Mouse (Mus musculus) ES-Bruce4 (cell line): Measurements from ENCODE around the gene Dhfr. TPM values are rescaled to one million over a fixed set of nuclear protein-coding genes. Genes with fewer than 3 reads are reported as not detected.

ENCODE experiments used
- H3K27ac ChIP-seq: 2 replicates; pipeline ENCODE4 v1.5.1; 2012; ENCODE audit warnings: low read length, inconsistent platforms; ENCODE audit not compliant: insufficient read depth
- H3K27me3 ChIP-seq: 2 replicates; pipeline ENCODE4 v1.6.1; 2012; ENCODE audit warnings: mild to moderate bottlenecking, low read length, inconsistent platforms; ENCODE audit not compliant: control insufficient read depth, poor library complexity, insufficient read depth, severe bottlenecking
- H3K36me3 ChIP-seq: 2 replicates; pipeline ENCODE4 v1.6.1; 2012; ENCODE audit warnings: inconsistent platforms, mild to moderate bottlenecking, low read length, moderate library complexity; ENCODE audit not compliant: control insufficient read depth, poor library complexity, insufficient read depth, severe bottlenecking
- H3K4me1 ChIP-seq: one replicate; pipeline ENCODE4 v1.8.1; 2011; ENCODE audit warnings: low read length; ENCODE audit not compliant: control insufficient read depth, insufficient read depth
- H3K4me3 ChIP-seq: 2 replicates; pipeline ENCODE4 v1.5.1; 2011; ENCODE audit warnings: low read depth, mild to moderate bottlenecking, low read length
- H3K9ac ChIP-seq: 2 replicates; pipeline ENCODE4 v1.6.1; 2012; ENCODE audit warnings: low read depth, mild to moderate bottlenecking, inconsistent platforms; ENCODE audit not compliant: poor library complexity, severe bottlenecking
- H3K9me3 ChIP-seq: replicated peaks from 2 replicates; pipeline ENCODE4 v1.6.1; 2012; ENCODE audit warnings: mild to moderate bottlenecking, low read length, inconsistent platforms; ENCODE audit not compliant: control insufficient read depth, poor library complexity, insufficient read depth, severe bottlenecking
- CTCF ChIP-seq: IDR thresholded peaks from one replicate; pipeline ENCODE4 v1.8.1; 2011; ENCODE audit warnings: low read depth, low read length
- EP300 ChIP-seq: IDR thresholded peaks from 2 replicates; pipeline ENCODE4 v1.6.1; 2011; ENCODE audit warnings: low read depth, low read length; ENCODE audit not compliant: insufficient read depth
- POLR2A ChIP-seq: IDR thresholded peaks from one replicate; pipeline ENCODE4 v1.8.1; 2011; ENCODE audit warnings: low read length; ENCODE audit not compliant: insufficient read depth
- polyA plus RNA-seq: library from polyadenylated mRNA; stranded (reverse); fragments of >200 nt; gene quantifications from 2 replicates; pipeline ENCODE4 v1.2.4, GENCODE M21; 2011; ENCODE audit warnings: low read depth; ENCODE audit not compliant: missing spikeins, insufficient read depth, insufficient read length

Gene Dhfr
- polyA plus RNA-seq, 1 experiment: 21.3 TPM

DNA sequence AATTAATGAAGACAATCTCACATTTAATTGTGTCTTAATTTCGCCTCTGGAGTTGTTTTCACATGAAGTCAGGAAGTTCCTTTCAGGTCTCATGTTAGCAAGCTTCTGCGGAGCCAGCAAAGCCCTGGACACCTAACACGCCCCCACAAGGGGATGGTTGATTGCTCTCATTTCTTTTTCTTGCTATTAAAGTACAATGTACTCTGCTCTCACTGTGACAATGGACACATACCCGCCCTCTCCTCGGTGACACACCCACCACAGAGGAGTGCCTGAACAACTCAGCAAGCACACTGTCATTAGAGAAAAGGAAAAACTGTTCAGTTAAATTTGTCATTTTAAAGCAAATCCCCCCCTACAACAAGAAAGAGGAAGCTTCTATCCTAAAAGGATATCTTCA is 8.2 kb upstream of the Dhfr start:
- H3K36me3 ChIP-seq: peaks cover 33% of the 10 kb centered on the region
- H3K9ac ChIP-seq: no peak overlapping the region
- H3K4me1 ChIP-seq: no peaks in the 10 kb centered on the region
- no peaks in the 10 kb centered on the region; the same call in 1 of the 2 replicates for H3K9me3 ChIP-seq
- no peaks in the 10 kb centered on the region for H3K27me3 ChIP-seq
- no peak overlapping the region for H3K27ac ChIP-seq
- H3K4me3 ChIP-seq: no peak overlapping the region
- TF ChIP-seq POLR2A (no peak), EP300 (no peak), CTCF (no peak)

- Histone ChIP-seq H3K9me3 (no peaks in the 10 kb centered on the region; the same call in 1 of the 2 replicates), H3K9ac (no peak overlapping the region), H3K27me3 (no peaks in the 10 kb centered on the region), H3K4me3 (no peak overlapping the region), H3K27ac (no peak overlapping the region), H3K4me1 (no peaks in the 10 kb centered on the region), H3K36me3 (peaks cover 13% of the 10 kb centered on the region)
- TF ChIP-seq EP300 (no peak), CTCF (no peak), POLR2A (no peak)
These were observed 3.4 kb upstream of the Dhfr start for GRCm38 (mm10) chr13:92351100-92351499.

- H3K4me1 ChIP-seq: no peaks in the 10 kb centered on the region
- no peaks in the 10 kb centered on the region for H3K27me3 ChIP-seq
- H3K4me3 ChIP-seq: peak overlapping the region; percentile 90
- H3K9ac ChIP-seq: peak overlapping the region; percentile 72
- TF ChIP-seq CTCF (no peak), EP300 (no peak)
- no peak overlapping the region for H3K27ac ChIP-seq
- no peaks in the 10 kb centered on the region; the same call in 1 of the 2 replicates for H3K9me3 ChIP-seq
- H3K36me3 ChIP-seq: peaks cover 21% of the 10 kb centered on the region
These were observed 570 bp upstream of the Dhfr start for GRCm38 (mm10) chr13:92353956-92354355.

DNA sequence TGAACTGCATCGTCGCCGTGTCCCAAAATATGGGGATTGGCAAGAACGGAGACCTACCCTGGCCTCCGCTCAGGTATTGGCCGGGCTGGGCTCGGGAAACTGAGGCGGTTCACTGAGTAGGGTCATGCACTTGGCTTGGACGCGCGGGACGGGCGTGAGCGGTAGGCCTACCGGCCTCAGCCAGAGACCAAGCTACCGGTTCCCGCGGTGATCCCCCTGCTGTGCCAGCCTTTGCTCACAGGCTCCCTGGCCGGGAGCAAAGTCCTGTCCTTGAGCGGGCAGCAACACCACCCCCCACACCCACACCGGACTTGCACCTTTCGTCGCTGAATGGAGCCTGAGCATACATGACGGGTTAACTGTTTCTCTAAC is 732 bp downstream of the Dhfr start:
- H3K4me3 ChIP-seq: peak overlapping the region; percentile 96
- H3K4me1 ChIP-seq: no peaks in the 10 kb centered on the region
- peak overlapping the region; percentile 79 for H3K9ac ChIP-seq
- H3K9me3 ChIP-seq: no peaks in the 10 kb centered on the region
- peaks cover 28% of the 10 kb centered on the region for H3K36me3 ChIP-seq
- no peak for TF ChIP-seq CTCF
- no peak for TF ChIP-seq POLR2A
- TF ChIP-seq EP300: no peak
- H3K27ac ChIP-seq: peak overlapping the region; percentile 58; the same call in 1 of the 2 replicates
- no peaks in the 10 kb centered on the region for H3K27me3 ChIP-seq

GRCm38 (mm10) chr13:92356376-92356775 is 1.9 kb downstream of the Dhfr start:
- Histone ChIP-seq H3K36me3 (peaks cover 31% of the 10 kb centered on the region), H3K27me3 (no peaks in the 10 kb centered on the region), H3K4me1 (no peaks in the 10 kb centered on the region), H3K27ac (no peak overlapping the region), H3K9me3 (no peaks in the 10 kb centered on the region), H3K9ac (no peak overlapping the region), H3K4me3 (no peak overlapping the region)
- no peak for TF ChIP-seq EP300
- no peak for TF ChIP-seq CTCF
- no peak for TF ChIP-seq POLR2A

- TF ChIP-seq POLR2A (no peak), EP300 (no peak)
- no peak overlapping the region for H3K9ac ChIP-seq
- no peaks in the 10 kb centered on the region for H3K27me3 ChIP-seq
- peaks cover 31% of the 10 kb centered on the region for H3K36me3 ChIP-seq
- H3K4me1 ChIP-seq: no peaks in the 10 kb centered on the region
- H3K4me3 ChIP-seq: no peak overlapping the region
- H3K9me3 ChIP-seq: no peaks in the 10 kb centered on the region
- H3K27ac ChIP-seq: no peak overlapping the region
These were observed 3.1 kb downstream of the Dhfr start for GRCm38 (mm10) chr13:92357644-92358043.

GRCm38 (mm10) chr13:92361609-92362008 is 7.1 kb downstream of the Dhfr start:
- no peak overlapping the region for H3K27ac ChIP-seq
- no peaks in the 10 kb centered on the region for H3K4me1 ChIP-seq
- H3K9me3 ChIP-seq: no peaks in the 10 kb centered on the region
- peaks cover 36% of the 10 kb centered on the region for H3K36me3 ChIP-seq
- no peaks in the 10 kb centered on the region for H3K27me3 ChIP-seq
- no peak overlapping the region for H3K9ac ChIP-seq
- H3K4me3 ChIP-seq: no peak overlapping the region
- TF ChIP-seq CTCF (no peak), POLR2A (no peak), EP300 (no peak)
